Mouse (Mus musculus) G1E (cell line): ENCODE results near the gene Gm3402.

Experiments used
- CTCF ChIP-seq: IDR thresholded peaks from 2 replicates; pipeline ENCODE4 v1.5.1; 2012; ENCODE audit warnings: low read depth, low read length, inconsistent platforms, mixed read lengths
- GATA1 ChIP-seq: IDR thresholded peaks from 2 replicates; pipeline ENCODE4 v1.6.1; 2012; ENCODE audit warnings: borderline replicate concordance, low read length, inconsistent platforms, mixed read lengths
- GATA2 ChIP-seq: IDR thresholded peaks from 2 replicates; pipeline ENCODE4 v1.6.1; 2012; ENCODE audit warnings: low read depth, low read length, inconsistent platforms, borderline replicate concordance
- POLR2AphosphoS5 ChIP-seq: IDR thresholded peaks from 2 replicates; pipeline ENCODE4 v1.6.1; 2012; ENCODE audit warnings: low read depth, low read length, inconsistent platforms; ENCODE audit not compliant: insufficient replicate concordance
- TAL1 ChIP-seq: conservative IDR thresholded peaks from 2 replicates; pipeline ENCODE4 v1.6.1; 2012; ENCODE audit warnings: low read depth, low read length, inconsistent platforms, mixed read lengths

GRCm38 (mm10) chr5:146471311-146471710 is 42.6 kb upstream of the Gm3402 start:
- TF ChIP-seq CTCF: no peak
- no peak for TF ChIP-seq GATA1
- TF ChIP-seq GATA2: no peak
- no peak for TF ChIP-seq POLR2AphosphoS5
- no peak for TF ChIP-seq TAL1
